30 mouse cellular contexts compared by ENCODE assay signal in the genomic region with DNA sequence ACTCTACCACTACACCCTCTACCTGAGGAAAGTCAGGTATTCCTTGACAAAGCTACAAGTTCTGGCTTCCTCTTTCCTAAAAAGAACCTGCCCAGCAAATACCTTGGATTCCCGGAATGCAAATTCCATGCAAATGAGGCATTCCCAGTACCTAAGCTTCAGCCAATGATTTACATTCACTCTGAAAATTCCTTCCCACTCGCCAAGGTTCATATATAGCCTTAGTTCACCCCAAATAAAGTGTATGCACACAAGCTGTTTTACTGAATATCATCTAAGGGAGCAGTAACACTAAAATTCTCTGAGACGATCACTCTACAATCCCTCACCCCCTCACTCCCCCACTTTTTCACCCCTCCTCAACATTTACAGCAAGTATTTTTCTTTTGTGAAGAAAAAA. TPM values are rescaled to one million over a fixed set of nuclear protein-coding genes. Genes with fewer than 3 reads are reported as not detected.
A peak's percentile ranks its signal among the peaks of the same experiment; 100 is the strongest.
DNase-seq lines count a peak whose midpoint lies in the region; ATAC-seq and TF ChIP-seq lines count a peak whose summit lies in the region.
"Had no signal": no experiment of that assay in that cellular context is flagged by ENCODE, and none has a peak within 500 bp of the region (broad histone marks: within the 10 kb centered on the region; RNA-seq: fewer than 3 reads in every experiment).

No protein-coding gene starts in this region.

- WGBS in forebrain, postnatal 0 days, result 66% methylated on average over 3 of the region's 3 CpGs
- 71% methylated on average over 3 of the region's 3 CpGs for WGBS in forebrain, embryonic 13.5 days
- 70% methylated on average over 3 of the region's 3 CpGs for WGBS in intestine, embryonic 14.5 days
- WGBS in intestine, postnatal 0 days, result 77% methylated on average over 3 of the region's 3 CpGs

- H3K4me1 ChIP-seq in forebrain, postnatal 0 days (ENCODE audit: insufficient read depth), result no peaks in the 10 kb centered on the region
- peaks cover 12% of the 10 kb centered on the region for H3K4me1 ChIP-seq in forebrain, embryonic 13.5 days
- H3K4me1 ChIP-seq in intestine, embryonic 14.5 days (replicated peaks; ENCODE audit: control insufficient read depth, insufficient read depth, low read length), result no peaks in the 10 kb centered on the region
- H3K4me1 ChIP-seq in intestine, postnatal 0 days (replicated peaks; ENCODE audit: control insufficient read depth, insufficient read depth, low read length), result no peaks in the 10 kb centered on the region
- H3K4me1 ChIP-seq: embryonic facial prominence, embryonic 13.5 days; embryonic facial prominence, embryonic 15.5 days had no signal

- H3K27ac ChIP-seq in forebrain, postnatal 0 days (ENCODE audit: low read depth, low read length), result no peak overlapping the region
- H3K27ac ChIP-seq in forebrain, embryonic 13.5 days, result no peak overlapping the region
- H3K27ac ChIP-seq in intestine, embryonic 14.5 days (ENCODE audit: low read depth), result no peak overlapping the region
- no peak overlapping the region for H3K27ac ChIP-seq in intestine, postnatal 0 days (ENCODE audit: low read depth, low read length)
- H3K27ac ChIP-seq: embryonic facial prominence, embryonic 13.5 days; embryonic facial prominence, embryonic 15.5 days; forebrain, embryonic 10.5 days; forebrain, embryonic 12.5 days; forebrain, embryonic 15.5 days had no signal

- intact Hi-C loops in heart, postnatal 36 days (cut with DNase I), result no loop called here

- ATAC-seq in forebrain, postnatal 0 days, result peak; percentile 53; the same call in 1 of the 2 replicates
- no peak for ATAC-seq in forebrain, embryonic 13.5 days
- ATAC-seq in intestine, embryonic 14.5 days (replicated peaks; ENCODE audit: low FRiP score, low TSS enrichment, low read depth), result no peak
- ATAC-seq in intestine, postnatal 0 days, result no peak
- ATAC-seq: activated CD4-positive, CD25-positive, alpha-beta regulatory T cell, adult 4 months; CD4-positive, CD25-positive, alpha-beta regulatory T cell, adult 4 months; forebrain, embryonic 15.5 days; Patski had no signal

- no peaks in the 10 kb centered on the region for H3K36me3 ChIP-seq in forebrain, postnatal 0 days (ENCODE audit: insufficient read depth)
- H3K36me3 ChIP-seq in forebrain, embryonic 13.5 days (ENCODE audit: poor library complexity, severe bottlenecking), result no peaks in the 10 kb centered on the region
- H3K36me3 ChIP-seq in intestine, embryonic 14.5 days (ENCODE audit: control insufficient read depth, insufficient read depth, low read length), result no peaks in the 10 kb centered on the region
- H3K36me3 ChIP-seq in intestine, postnatal 0 days (ENCODE audit: control insufficient read depth, insufficient read depth), result no peaks in the 10 kb centered on the region
- H3K36me3 ChIP-seq: embryonic facial prominence, embryonic 13.5 days; embryonic facial prominence, embryonic 15.5 days; forebrain, embryonic 10.5 days; forebrain, embryonic 12.5 days; forebrain, embryonic 15.5 days; G1E had no signal

- no peaks in the 10 kb centered on the region for H3K9me3 ChIP-seq in forebrain, postnatal 0 days (ENCODE audit: low read length)
- no peaks in the 10 kb centered on the region for H3K9me3 ChIP-seq in forebrain, embryonic 13.5 days (replicated peaks)
- no peaks in the 10 kb centered on the region for H3K9me3 ChIP-seq in intestine, embryonic 14.5 days (ENCODE audit: control insufficient read depth, low read length)
- no peaks in the 10 kb centered on the region for H3K9me3 ChIP-seq in intestine, postnatal 0 days (ENCODE audit: control insufficient read depth)
- H3K9me3 ChIP-seq: embryonic facial prominence, embryonic 13.5 days; embryonic facial prominence, embryonic 15.5 days; forebrain, embryonic 10.5 days; forebrain, embryonic 12.5 days; forebrain, embryonic 15.5 days had no signal

- no peak overlapping the region for H3K4me2 ChIP-seq in forebrain, postnatal 0 days (ENCODE audit: low read depth)
- H3K4me2 ChIP-seq in forebrain, embryonic 13.5 days, result no peak overlapping the region
- no peak overlapping the region for H3K4me2 ChIP-seq in intestine, embryonic 14.5 days (ENCODE audit: low read length)
- H3K4me2 ChIP-seq in intestine, postnatal 0 days (replicated peaks; ENCODE audit: low read depth), result no peak overlapping the region
- H3K4me2 ChIP-seq: embryonic facial prominence, embryonic 13.5 days; embryonic facial prominence, embryonic 15.5 days; forebrain, embryonic 12.5 days; forebrain, embryonic 15.5 days had no signal

- TF ChIP-seq CTCF in forebrain, postnatal 0 days (IDR thresholded peaks at IDR 0.05; ENCODE audit: low read depth), result no peak
- TF ChIP-seq CTCF in intestine, postnatal 0 days (IDR thresholded peaks at IDR 0.05; ENCODE audit: low read depth), result no peak

- no peak overlapping the region for H3K9ac ChIP-seq in forebrain, postnatal 0 days
- no peak overlapping the region for H3K9ac ChIP-seq in forebrain, embryonic 13.5 days
- H3K9ac ChIP-seq in intestine, embryonic 14.5 days (ENCODE audit: low read length), result no peak overlapping the region
- H3K9ac ChIP-seq in intestine, postnatal 0 days (ENCODE audit: low read depth, low read length), result no peak overlapping the region
- H3K9ac ChIP-seq: embryonic facial prominence, embryonic 13.5 days; embryonic facial prominence, embryonic 15.5 days; forebrain, embryonic 12.5 days; forebrain, embryonic 15.5 days had no signal

- H3K27me3 ChIP-seq in forebrain, postnatal 0 days (ENCODE audit: insufficient read depth, low read length), result no peaks in the 10 kb centered on the region
- H3K27me3 ChIP-seq in forebrain, embryonic 13.5 days, result no peaks in the 10 kb centered on the region
- H3K27me3 ChIP-seq in intestine, embryonic 14.5 days (replicated peaks; ENCODE audit: control insufficient read depth, insufficient read depth, low read length), result no peaks in the 10 kb centered on the region
- H3K27me3 ChIP-seq in intestine, postnatal 0 days (replicated peaks; ENCODE audit: control insufficient read depth, insufficient read depth, low read length), result no peaks in the 10 kb centered on the region
- H3K27me3 ChIP-seq: CH12.LX; embryonic facial prominence, embryonic 13.5 days; embryonic facial prominence, embryonic 15.5 days; forebrain, embryonic 12.5 days; forebrain, embryonic 15.5 days had no signal

- no peak overlapping the region for H3K4me3 ChIP-seq in forebrain, postnatal 0 days (ENCODE audit: low read depth, low read length)
- H3K4me3 ChIP-seq in forebrain, embryonic 13.5 days, result no peak overlapping the region
- H3K4me3 ChIP-seq in intestine, embryonic 14.5 days (ENCODE audit: low read depth, low read length), result no peak overlapping the region
- no peak overlapping the region for H3K4me3 ChIP-seq in intestine, postnatal 0 days (ENCODE audit: low read depth, low read length)
- H3K4me3 ChIP-seq: embryonic facial prominence, embryonic 13.5 days; embryonic facial prominence, embryonic 15.5 days; erythroblast, embryonic 14.5 days; forebrain, embryonic 10.5 days; forebrain, embryonic 12.5 days; forebrain, embryonic 15.5 days had no signal

- DNase-seq in forebrain, postnatal 0 days, result no peak
- DNase-seq in intestine, embryonic 14.5 days (ENCODE audit: low spot score), result peak; percentile 32
- DNase-seq in R1 (ENCODE audit: low read depth, low spot score), result peak; percentile 19
- peak; percentile 50 for DNase-seq in brain, adult 2 months (ENCODE audit: low read depth, low spot score)
- no peak for DNase-seq in heart, adult 9 months (ENCODE audit: low spot score in 2 of 2)
- DNase-seq in heart, postnatal 36 days, result no peak
- DNase-seq: adrenal gland, adult 8-10 months; adrenal gland, postnatal 14 days; B cell, adult 2 months; cerebellum, adult 11 months; cerebellum, adult 18-20 months; cerebellum, adult 8-10 months; cerebellum, adult 9-11 months; cerebellum, postnatal 14 days; cerebellum, postnatal 36 days; embryo, embryonic 11 days had no signal

RNA-seq across cellular contexts. Expression of a gene that starts 15.4 kb away (rescaled TPM):
- total RNA-seq in forebrain, postnatal 0 days (2014; rRNA removed), result 0.33 and 0.92 TPM in 2 replicates
- polyA plus RNA-seq in forebrain, postnatal 0 days (2015; fragmentation: Nextera tagmentation; extraction: Ambion mirVana), result 0.14 and 0.30 TPM in 2 replicates
- 0.15 TPM in 1 of 2 replicates, not detected in the other for polyA plus RNA-seq in forebrain, embryonic 13.5 days (2015; fragmentation: Nextera tagmentation; extraction: Ambion mirVana)
- 0.11 TPM in 2 replicates for polyA plus RNA-seq in intestine, embryonic 14.5 days (2014; fragmentation: Nextera tagmentation; extraction: Ambion mirVana)
- polyA plus RNA-seq in intestine, postnatal 0 days (2015; fragmentation: Nextera tagmentation; extraction: Ambion mirVana), result 0.04 TPM in 2 replicates
- total RNA-seq in heart, postnatal 36 days (2021), result not detected
- total RNA-seq: adrenal gland, postnatal 14 days; common myeloid progenitor, adult 5-6 weeks; G1E had no signal
- polyA plus RNA-seq: activated CD4-positive, CD25-positive, alpha-beta regulatory T cell, adult 4 months; CD4-positive, CD25-positive, alpha-beta regulatory T cell, adult 4 months; embryonic facial prominence, embryonic 13.5 days; forebrain, embryonic 10.5 days; forebrain, embryonic 12.5 days; G1E; Patski had no signal

Comparison
In these comparisons a context has a peak if more than half of its experiments do, and no peak if none do; other contexts are left out.
1. DNase-seq: peak in intestine, embryonic 14.5 days (single experiment), R1 (single experiment) and brain, adult 2 months (single experiment); none in forebrain, postnatal 0 days (single experiment), heart, adult 9 months (0 of 2) and heart, postnatal 36 days (0 of 2).